Mouse (Mus musculus): ENCODE data around the gene Pip5kl1.

Gene Pip5kl1

GRCm38 (mm10) chr2:32574497-32574896 is at the start of gene Pip5kl1:
Gene Pip5kl1, plus strand, starts transcription at chr2:32574797.
- in situ Hi-C loops (cut with MboI, MseI): no loop called here

GRCm38 (mm10) chr2:32525816-32526215 is 48.8 kb upstream of the Pip5kl1 start:
- in situ Hi-C loops (cut with MboI, MseI): no loop called here

GRCm38 (mm10) chr2:32527468-32527966 is 47.1 kb upstream of the Pip5kl1 start:
- in situ Hi-C loops (cut with MboI, MseI): no loop called here

GRCm38 (mm10) chr2:32528326-32528725 is 46.3 kb upstream of the Pip5kl1 start:
- in situ Hi-C loops (cut with MboI, MseI): no loop called here

- in situ Hi-C loops (cut with MboI, MseI): loop anchor here in 1 of 2 experiments (5.0 kb wide), 1 partner anchor 38 kb away; no protein-coding TSS in a partner anchor
These were observed 44.1 kb upstream of the Pip5kl1 start for GRCm38 (mm10) chr2:32530479-32530878.

- in situ Hi-C loops (cut with MboI, MseI): loop anchor here in 1 of 2 experiments (5.0 kb wide), 1 partner anchor 41 kb away; no protein-coding TSS in a partner anchor
These were observed 41.4 kb upstream of the Pip5kl1 start for GRCm38 (mm10) chr2:32533163-32533562.

DNA sequence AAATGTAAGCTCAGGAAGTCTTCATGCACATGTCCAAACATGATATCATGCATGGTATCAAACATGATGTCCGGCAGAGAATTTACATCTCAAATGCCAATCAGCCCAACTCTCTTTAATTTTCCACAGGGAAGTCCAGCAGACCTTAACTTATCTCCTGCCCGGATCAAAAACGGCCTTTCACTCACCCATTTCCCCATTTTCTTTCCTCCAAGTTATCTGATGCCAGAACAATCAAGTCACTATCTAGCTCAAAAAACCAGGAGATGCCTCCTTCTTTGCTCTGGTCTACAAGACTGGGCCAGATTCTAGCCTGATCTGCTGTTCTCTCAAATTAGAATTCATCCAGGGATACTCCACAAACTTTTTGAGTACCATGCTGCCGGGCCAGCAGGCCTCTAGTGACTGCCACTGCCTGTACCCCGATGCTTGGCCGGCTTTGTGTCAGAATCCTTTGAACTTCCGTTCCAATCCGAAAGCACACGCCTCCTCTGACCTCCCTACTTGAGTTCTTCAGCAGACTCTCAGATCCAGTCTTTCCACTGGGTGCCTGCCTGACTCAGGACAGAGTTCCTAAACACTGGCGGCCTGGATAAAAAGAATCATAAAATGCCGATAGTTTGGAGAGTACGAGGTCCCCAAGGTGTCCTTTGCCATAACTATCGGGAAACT is 40.4 kb upstream of the Pip5kl1 start:
- in situ Hi-C loops (cut with MboI, MseI): loop anchor here in 1 of 2 experiments (5.0 kb wide), 1 partner anchor 42 kb away; no protein-coding TSS in a partner anchor

DNA sequence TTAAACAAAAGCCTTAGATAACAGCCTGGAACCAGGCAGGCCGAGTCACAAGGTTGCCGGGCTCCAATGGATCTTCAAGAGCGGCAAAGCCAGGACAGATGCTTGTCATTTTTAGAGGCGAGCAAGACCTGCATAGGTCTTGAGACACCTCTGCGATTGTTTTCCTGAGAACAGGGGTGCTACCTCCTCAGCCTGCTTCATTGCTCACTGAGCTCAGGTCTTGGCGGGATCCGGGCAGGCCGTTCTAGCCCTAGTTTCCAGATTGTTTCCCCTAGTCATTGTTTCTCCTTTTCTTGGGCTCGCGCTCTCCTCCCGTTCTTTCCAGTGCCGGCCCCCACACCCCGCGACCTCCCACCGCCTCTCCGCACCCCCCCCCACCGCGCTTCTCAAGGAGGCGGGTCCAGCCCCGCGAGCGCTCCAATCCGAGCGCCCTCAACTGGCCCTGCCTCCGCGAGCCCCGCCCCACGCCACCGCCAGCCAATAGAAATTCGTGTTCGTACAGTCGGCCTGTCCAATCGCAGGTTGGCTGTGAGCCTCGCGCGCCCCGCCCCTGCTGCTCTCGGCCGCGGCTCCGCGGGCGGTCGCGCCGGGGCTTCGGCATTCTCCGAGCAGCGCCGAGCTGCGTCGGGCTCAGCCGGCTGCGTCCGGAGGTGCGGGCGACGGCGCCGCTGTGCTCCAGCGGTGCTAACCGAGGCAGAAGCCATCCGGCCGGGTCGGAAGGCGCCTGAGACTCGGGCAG is 39.7 kb upstream of the Pip5kl1 start, which contains the start of gene Fam102a:
Gene Fam102a, plus strand, starts transcription at position 600 of the 739 bp plus-strand sequence.
- in situ Hi-C loops (cut with MboI, MseI): loop anchor here in 1 of 2 experiments (5.0 kb wide), 1 partner anchor 43 kb away; no protein-coding TSS in a partner anchor

DNA sequence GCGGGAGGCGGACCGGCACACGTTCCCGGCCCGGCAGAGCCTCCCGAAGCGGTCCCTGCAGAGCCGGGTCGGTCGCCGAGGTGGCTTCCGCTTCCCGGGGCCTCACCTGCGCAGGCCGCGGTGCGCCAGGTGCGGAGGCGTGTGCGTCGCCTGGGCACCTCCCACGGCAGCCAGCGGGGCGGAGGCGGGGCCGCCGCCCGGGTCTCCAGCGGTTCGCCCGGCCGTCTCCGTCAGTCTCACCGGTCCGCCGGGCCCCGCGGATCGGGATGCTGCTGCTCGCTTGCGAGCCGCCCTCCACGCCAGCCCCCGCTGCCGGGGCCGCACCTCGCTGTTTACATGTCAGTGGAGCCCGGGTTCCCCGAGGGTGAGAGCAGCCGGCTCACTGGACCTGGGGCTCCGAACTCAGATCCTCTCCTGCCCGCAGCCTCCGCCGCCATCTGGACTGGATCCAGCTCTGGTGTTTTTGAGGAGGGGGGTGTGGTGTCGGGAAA is 39.1 kb upstream of the Pip5kl1 start:
- in situ Hi-C loops (cut with MboI, MseI): no loop called here

DNA sequence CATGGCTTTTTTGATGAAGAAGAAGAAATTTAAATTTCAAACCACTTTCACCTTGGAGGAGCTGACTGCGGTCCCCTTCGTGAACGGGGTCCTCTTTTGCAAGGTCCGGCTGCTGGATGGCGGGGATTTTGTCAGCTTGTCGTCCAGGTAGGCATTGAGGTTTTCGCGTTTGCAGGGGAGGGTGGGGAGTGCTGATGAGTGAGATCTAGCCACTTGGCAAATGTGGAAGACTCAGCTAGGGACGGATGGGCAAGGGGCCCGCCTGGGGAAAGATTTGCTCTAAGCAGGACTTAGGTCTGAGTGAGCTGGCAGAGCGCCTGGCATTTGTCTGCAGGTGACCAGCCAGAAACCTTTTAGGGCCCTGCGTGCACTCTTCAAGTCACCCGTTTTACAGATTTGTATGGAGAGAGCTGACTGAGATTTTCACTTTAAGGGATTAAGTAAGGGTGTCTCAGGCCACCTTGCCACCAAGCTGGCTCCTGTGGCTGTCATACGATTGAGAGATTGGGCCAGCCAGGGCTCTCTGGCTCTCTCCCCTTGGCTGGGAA is 38.4 kb upstream of the Pip5kl1 start:
- in situ Hi-C loops (cut with MboI, MseI): no loop called here

GRCm38 (mm10) chr2:32536634-32537359 is 37.8 kb upstream of the Pip5kl1 start:
- in situ Hi-C loops (cut with MboI, MseI): no loop called here

DNA sequence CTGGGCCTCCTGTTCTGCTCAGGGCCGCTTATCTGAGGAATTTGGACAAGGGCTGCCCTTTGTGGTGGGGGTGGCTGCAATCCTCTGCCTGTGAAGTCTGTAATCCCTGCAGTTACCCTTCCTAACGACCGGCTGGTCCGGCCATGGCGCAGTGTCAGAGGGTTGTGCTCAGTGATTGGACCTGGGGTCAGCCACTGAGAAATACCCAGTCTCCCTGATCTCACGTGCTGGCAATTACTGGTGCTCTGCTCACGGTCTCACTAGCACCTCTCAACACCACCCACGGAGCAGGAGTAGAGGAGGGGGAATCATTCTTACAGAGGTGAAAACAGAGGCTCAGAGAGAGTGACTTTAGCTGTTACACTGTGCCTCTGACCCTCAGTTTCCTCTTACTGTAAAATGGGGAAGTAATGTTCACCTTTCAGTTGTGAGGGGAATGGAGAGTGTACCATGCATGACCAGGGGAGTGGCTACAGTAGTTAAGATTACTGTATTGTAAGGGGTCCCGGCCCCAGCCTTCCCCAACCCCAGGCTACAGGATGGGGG is 37.2 kb upstream of the Pip5kl1 start:
- in situ Hi-C loops (cut with MboI, MseI): no loop called here

DNA sequence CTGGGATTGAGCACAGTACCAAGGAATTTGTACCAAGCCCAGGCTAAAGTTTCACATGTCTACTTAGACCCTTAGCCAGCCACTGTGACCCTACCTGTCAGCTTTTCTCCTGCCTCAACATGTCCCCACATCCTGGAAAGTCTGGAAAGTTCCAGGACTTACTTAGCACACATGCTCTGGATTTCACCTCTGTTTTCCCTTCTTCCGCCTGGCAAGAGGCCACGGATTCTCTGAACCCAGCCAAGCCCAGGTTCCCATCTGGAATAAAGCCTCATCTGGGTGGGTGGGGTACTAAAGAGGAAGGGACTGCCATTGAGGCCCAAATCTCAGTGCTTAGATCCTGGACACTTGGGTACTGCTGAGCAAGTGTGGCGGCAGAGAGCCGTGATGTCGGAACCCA is 36.7 kb upstream of the Pip5kl1 start:
- in situ Hi-C loops (cut with MboI, MseI): no loop called here

DNA sequence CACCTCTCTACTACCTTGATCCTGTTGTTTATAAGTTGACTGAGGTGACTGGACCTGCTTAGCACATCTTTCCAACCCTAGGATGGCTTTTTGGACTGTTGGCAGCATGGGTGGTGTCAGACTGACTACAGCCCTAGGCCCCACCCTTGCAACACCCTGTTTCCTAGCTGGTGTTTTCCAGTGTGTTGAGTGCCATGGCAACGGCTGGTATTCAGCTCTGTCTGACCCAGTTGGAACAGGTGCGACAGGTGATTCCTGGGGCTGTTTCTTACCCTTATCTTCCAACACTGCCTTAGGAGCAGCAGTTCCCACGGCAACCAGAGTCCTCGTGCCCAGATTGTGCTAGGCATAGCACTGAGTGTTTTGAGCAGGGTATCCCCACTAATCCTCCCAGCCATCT is 36.1 kb upstream of the Pip5kl1 start:
- in situ Hi-C loops (cut with MboI, MseI): no loop called here

DNA sequence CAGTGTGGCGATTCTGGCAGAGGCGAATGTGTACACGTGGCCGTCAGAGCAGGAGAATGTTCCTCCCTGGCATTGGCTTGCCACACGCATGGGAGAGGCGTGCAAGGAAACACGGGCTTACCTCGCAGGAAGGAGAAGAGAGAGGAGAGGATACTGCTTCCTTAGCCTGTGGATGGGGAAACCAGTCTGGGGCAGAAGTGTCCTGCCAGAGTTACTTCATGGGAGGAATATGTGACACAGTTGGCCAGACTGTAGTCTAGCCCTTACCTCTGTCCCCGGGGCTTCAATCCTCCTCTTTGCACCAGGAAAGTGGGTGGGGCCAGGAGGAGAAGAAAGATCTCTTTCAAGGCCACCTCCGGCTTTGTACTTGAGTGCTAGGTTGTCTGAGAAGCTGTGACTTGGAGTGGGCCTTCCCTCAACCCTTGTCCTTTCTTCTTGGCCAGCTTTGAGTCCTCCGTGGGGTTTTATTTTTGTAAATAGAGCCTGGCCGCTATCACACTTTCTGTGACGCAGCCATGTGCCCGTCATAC is 35.1 kb upstream of the Pip5kl1 start:
- in situ Hi-C loops (cut with MboI, MseI): no loop called here

DNA sequence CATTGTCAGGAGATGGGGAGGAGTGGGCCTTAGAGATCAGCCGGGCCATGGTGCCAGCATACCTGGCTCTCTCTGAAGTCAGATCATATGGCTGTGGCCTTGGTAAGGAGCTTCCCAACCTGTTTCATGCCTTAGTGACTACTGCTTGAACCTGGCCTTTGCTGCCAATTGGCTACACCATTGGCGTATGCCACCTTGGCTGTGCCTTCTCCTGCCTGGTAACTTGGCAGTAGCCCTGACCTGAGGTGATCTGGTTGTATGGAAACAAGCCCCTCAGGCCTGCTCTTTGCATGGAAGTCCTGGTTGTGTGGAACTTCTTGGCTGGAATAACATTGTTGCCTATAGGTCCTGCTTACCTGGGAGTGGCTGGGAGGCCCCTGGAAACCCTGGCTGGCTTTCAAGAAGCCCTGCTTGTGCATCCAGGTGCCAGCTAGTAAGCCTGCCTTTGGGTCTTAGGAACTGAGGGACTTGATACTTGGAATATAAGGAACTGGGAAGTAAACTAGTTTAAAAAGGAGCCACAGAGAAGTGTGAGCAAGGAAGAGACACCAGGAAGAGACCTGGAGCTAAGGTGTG is 33.2 kb upstream of the Pip5kl1 start:
- in situ Hi-C loops (cut with MboI, MseI): no loop called here

- in situ Hi-C loops (cut with MboI, MseI): no loop called here
These were observed 32.5 kb upstream of the Pip5kl1 start for GRCm38 (mm10) chr2:32541986-32542573.

- in situ Hi-C loops (cut with MboI, MseI): no loop called here
These were observed 31.6 kb upstream of the Pip5kl1 start for GRCm38 (mm10) chr2:32543031-32543449.

DNA sequence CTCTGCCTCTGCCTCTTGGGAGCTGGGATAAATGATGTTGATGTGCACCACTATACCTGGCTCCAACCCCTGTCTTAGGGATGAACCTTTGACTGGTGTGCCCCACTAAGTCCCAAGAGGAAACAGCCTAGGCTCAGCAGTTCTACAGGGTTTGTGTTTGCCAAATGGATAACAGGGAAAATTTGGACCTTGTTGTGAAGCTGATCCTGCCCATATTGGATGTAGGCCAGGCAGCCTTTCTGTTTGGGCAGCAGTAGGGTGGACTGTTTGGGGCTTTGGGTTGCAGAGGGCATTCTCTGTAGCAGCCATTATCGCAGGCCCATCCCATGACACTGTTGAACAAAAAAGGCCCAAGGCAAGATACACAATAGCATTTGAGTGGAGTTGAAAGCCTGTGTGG is 27.6 kb upstream of the Pip5kl1 start:
- in situ Hi-C loops (cut with MboI, MseI): loop anchor here in 1 of 2 experiments (5.0 kb wide), 1 partner anchor 55 kb away; no protein-coding TSS in a partner anchor

DNA sequence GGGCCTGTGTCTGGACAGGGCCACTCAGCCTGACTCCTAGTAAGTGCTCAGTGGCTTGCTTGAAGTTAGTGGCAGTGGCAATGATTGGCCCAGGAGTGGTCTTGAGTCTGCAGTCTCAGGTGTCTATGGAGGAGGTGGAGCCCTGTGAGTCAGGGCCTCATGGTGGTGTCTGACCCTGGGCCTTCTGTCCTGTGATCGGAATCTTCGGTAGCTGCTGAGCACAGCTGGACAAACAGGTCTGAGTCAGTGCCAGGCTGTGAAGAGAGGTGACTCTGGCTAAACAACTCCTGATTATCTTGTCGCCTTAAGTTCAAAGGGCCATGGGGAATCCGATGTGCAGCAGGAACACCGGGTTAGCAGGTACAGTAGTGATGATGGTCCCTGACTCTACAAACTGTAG is 27.2 kb upstream of the Pip5kl1 start:
- in situ Hi-C loops (cut with MboI, MseI): loop anchor here in 1 of 2 experiments (5.0 kb wide), 1 partner anchor 55 kb away; no protein-coding TSS in a partner anchor

Measured in T-helper 17 cell (primary cell).